Mouse (Mus musculus): ENCODE measurements around the gene Syne1. TPM values are rescaled to one million over a fixed set of nuclear protein-coding genes. Genes with fewer than 3 reads are reported as not detected.
A peak's percentile ranks its signal among the peaks of the same experiment; 100 is the strongest.

Syne1 gene
- total RNA-seq, 1 experiment from 2014 or later: 63.5 TPM

DNA sequence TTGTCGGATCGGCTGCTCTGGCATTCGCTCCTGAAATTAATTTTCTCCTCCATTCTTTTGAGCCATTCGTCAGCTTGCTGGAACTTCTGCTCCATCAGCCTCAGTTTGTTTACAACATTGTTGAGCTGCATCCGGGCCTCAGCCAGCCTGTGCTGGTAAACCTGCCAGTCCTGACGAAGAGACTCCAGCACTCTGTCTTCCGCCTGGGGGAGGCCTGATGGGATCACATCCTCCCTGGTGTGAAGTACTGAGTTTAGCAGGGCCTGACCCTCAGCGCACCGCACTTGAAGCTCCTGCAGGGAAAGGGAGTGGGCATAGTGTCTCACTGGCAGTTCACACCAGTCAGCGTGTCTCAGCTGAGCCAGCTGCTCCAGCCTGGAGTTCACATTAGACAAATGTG is 300.6 kb downstream of the Syne1 start:
- ATAC-seq (replicated peaks; ENCODE audit: insufficient number of reproducible peaks, low FRiP score, low TSS enrichment, poor library complexity, severe bottlenecking): no peak

DNA sequence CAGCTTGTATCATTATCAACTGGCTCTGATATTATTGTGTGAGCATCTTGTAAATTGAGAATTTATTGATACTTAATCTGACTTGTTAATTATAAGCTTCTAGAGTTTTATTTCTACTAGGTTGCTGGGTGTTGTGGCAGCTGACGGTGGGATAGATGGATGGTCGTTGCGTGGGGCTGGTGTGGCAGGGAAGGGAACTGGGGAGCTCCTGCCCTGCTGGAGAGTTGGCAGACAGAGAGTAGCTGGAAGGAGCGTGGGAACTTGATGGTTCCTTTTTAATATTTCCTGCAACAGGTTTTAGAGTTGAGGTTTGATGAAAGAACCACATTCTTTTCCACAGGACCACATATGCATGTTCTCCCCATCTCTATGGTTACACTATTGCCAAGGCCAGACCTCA is 311.6 kb downstream of the Syne1 start:
- no peak for ATAC-seq (replicated peaks; ENCODE audit: insufficient number of reproducible peaks, low FRiP score, low TSS enrichment, poor library complexity, severe bottlenecking)

GRCm38 (mm10) chr10:5236926-5237325 is 314.4 kb downstream of the Syne1 start:
- ATAC-seq (replicated peaks; ENCODE audit: insufficient number of reproducible peaks, low FRiP score, low TSS enrichment, poor library complexity, severe bottlenecking): no peak

GRCm38 (mm10) chr10:5236171-5236570 is 315.1 kb downstream of the Syne1 start:
- no peak for ATAC-seq (replicated peaks; ENCODE audit: insufficient number of reproducible peaks, low FRiP score, low TSS enrichment, poor library complexity, severe bottlenecking)

GRCm38 (mm10) chr10:5234721-5235501 is 316.4 kb downstream of the Syne1 start:
- ATAC-seq (replicated peaks; ENCODE audit: insufficient number of reproducible peaks, low FRiP score, low TSS enrichment, poor library complexity, severe bottlenecking): no peak

- no peak for ATAC-seq (replicated peaks; ENCODE audit: insufficient number of reproducible peaks, low FRiP score, low TSS enrichment, poor library complexity, severe bottlenecking)
Observed at GRCm38 (mm10) chr10:5229129-5229528, 322.2 kb downstream of the Syne1 start.

DNA sequence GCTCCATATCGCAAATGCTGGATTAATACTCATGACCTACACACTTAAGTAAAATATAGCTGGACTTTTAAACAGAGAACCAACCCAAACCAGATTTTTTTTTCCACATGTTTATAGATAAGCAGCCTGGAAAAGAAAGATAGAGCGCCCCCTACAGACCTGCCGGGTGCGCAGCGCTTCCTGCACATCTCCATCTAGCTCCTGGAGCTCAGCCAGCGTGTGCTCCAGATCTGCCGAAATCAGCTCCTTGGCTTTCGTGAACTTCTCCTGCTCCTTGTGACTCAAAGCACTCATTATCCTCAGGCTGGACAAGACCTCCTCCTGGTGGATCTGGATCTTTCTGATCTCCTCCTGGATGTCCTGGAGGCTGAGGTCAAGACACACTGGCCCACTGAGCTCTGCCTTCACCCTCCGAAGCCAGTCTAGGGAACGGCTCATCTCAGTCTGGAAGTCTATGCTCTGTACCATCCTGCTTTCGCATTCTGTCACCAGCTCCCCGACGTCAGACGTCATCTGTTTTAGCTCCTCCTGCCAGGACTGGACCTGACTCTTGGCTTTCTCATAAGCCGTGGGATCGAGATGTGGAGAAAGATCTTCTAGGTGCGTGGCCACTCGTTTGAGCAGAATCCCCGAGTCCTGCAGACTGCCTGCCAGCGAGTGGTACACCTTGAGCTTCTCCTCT is 323.7 kb downstream of the Syne1 start:
- ATAC-seq (replicated peaks; ENCODE audit: insufficient number of reproducible peaks, low FRiP score, low TSS enrichment, poor library complexity, severe bottlenecking): no peak

DNA sequence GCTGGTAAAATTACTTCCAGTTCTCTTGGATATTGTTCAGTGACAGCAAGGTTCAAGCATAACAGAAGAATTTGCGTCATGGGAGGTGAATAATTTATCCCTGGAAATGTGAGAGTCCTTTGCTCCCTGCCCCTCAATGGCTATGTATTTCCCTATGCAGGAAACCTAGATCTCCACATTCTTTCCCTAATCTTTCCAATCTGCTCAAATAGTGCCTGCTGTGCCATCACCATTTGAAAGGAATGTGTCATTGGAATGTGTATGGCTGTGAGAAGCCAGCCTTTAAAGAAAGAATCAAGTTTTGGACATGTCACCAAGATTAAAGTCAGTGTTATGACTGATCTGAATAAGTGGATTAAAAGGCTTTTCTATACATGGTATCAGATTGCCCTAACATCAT is 335.3 kb downstream of the Syne1 start:
- ATAC-seq (replicated peaks; ENCODE audit: insufficient number of reproducible peaks, low FRiP score, low TSS enrichment, poor library complexity, severe bottlenecking): no peak

DNA sequence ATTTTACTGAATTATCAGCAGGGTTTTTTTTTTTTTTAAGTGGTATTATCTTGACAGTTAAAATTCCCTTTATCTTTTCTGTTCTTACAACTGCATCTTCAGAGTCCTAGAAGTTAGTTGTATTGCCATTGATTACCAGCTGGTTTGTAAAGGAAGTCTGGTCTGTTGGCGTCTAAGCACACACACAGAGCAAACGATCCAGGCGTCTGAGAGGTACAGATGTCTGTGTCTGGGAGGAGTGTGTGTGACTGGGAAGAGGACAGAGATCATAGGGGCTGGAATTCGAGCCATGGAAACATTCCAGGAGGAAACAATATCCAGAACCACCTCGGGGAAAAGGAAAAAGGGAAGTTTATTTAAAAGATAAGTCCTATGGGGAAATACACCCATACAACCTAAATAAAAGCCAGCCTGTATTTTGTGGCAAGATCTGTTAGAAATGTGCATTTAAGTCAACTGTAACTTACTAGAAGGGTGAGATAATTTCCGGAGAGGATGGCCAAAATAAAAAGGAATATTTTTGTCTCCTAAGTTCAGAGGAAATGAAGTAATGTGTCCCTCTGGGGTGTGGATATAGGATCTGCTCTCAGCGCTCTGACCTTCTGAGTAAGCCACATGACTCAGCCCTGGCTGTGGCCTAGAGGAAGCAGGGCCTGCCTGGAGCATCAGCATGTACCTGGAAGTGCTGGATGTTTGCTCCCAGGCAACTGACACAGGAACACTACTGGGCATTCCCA is 343.2 kb downstream of the Syne1 start:
- no peak for ATAC-seq (replicated peaks; ENCODE audit: insufficient number of reproducible peaks, low FRiP score, low TSS enrichment, poor library complexity, severe bottlenecking)

- no peak for ATAC-seq (replicated peaks; ENCODE audit: insufficient number of reproducible peaks, low FRiP score, low TSS enrichment, poor library complexity, severe bottlenecking)
Observed at GRCm38 (mm10) chr10:5205977-5206376, 345.3 kb downstream of the Syne1 start.

GRCm38 (mm10) chr10:5205570-5205969 is 345.7 kb downstream of the Syne1 start:
- no peak for ATAC-seq (replicated peaks; ENCODE audit: insufficient number of reproducible peaks, low FRiP score, low TSS enrichment, poor library complexity, severe bottlenecking)

GRCm38 (mm10) chr10:5203837-5204236 is 347.4 kb downstream of the Syne1 start:
- no peak for ATAC-seq (replicated peaks; ENCODE audit: insufficient number of reproducible peaks, low FRiP score, low TSS enrichment, poor library complexity, severe bottlenecking)

- ATAC-seq (replicated peaks; ENCODE audit: insufficient number of reproducible peaks, low FRiP score, low TSS enrichment, poor library complexity, severe bottlenecking): no peak
Observed at GRCm38 (mm10) chr10:5197356-5197755, 353.9 kb downstream of the Syne1 start.

- no peak for ATAC-seq (replicated peaks; ENCODE audit: insufficient number of reproducible peaks, low FRiP score, low TSS enrichment, poor library complexity, severe bottlenecking)
Observed at GRCm38 (mm10) chr10:5196267-5196666, 355.0 kb downstream of the Syne1 start.

DNA sequence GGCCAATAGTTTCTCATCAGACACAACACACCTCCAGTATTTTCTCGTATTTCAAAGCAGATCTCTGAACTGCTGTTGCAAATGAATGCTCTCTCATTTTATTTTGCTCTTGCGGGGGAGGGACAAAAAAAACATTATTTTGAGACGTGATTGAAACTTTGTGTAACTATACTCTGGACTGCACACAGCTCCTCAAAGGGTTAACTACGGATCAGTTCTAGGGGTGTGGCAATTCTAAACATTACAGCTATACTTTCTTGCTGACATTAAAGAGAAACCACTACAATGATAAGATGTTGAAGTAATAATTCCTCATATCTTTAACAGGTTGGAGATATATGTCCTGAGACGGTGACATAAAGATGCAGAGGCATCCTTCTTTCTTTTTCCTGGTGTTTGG is 356.0 kb downstream of the Syne1 start:
- ATAC-seq (replicated peaks; ENCODE audit: insufficient number of reproducible peaks, low FRiP score, low TSS enrichment, poor library complexity, severe bottlenecking): no peak

DNA sequence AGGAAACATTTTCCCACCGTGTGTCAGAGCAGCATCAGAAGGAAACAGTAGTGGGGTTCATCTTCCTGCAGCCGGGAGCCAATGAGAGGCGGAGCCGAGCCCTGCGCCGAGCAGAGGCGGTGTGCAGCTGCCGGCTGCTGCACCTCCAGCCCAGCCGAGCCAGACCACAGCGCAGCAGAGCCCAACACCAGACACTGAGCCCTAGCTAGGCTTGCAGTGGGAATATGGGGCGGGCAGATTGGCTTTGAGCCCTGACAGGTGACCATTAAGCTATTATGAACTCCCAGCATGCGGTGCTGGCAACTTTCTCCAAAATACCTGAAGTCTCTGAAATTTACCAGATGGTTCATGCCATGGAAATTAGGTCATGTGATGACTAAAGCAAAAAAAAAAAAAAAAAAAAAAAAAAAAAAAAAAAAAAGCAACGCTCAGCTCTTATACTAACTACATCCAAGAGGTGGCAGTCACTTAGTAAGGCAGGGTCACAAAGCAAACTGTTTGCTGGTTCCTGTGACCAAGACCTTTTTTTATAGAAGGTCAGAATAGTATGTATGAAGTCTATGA is 356.5 kb downstream of the Syne1 start:
- ATAC-seq (replicated peaks; ENCODE audit: insufficient number of reproducible peaks, low FRiP score, low TSS enrichment, poor library complexity, severe bottlenecking): peak; percentile 79

DNA sequence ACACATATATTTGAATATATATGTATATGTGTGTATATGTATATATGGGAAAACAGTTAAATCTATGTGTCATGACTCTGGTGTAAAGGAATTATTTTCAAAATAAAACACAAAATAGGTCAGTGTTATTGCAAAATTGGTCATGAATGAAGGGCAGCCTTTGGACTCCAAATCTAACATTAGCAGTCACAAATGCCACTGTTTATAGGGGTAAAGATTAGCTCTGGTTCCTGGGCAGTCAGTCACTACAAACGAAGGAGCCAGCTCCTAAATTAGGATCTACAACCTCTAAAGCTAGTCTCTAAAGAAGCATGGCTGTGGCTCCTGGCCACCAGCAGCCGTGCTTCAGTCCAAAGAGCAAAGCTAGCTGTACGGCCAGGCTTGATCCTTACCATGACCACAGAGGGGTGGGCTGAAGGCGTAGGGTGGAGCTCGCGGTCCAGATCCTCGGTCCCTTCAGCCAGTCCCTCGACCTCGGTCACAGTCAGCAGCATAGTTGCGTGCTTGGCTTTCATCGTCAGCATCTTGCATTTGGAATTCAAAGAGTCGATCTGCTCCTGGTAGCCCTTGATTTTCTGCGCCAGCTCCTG is 357.1 kb downstream of the Syne1 start:
- peak; percentile 69 for ATAC-seq (replicated peaks; ENCODE audit: insufficient number of reproducible peaks, low FRiP score, low TSS enrichment, poor library complexity, severe bottlenecking)

DNA sequence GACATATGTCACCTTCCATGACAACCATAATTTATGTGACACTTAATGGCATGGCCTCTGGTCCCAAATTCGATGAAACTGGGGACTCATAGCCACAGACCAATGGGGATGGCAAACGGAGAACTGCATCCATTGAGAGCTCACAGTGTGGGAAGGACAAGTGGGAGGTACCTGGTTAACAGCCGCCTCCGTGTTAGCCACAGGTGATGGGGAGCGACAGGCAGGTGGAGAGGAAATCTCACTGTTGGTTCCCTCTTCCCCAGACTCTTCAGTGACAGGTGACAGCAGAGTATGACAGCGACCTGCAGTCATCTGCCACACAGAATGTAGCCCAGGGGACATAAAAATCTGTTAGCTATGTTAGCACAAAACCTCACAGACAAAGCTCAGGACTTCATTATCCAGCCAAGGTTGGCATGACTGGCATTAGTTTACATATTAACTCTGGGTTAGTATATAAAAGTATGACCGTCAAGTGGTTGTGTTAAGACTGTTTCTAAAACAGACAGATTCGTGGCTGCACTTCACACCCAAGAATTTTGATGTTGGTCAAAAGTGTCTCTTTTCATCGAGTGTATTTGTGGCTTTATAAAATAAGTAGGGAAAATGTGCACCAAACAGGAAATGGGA is 358.3 kb downstream of the Syne1 start:
- no peak for ATAC-seq (replicated peaks; ENCODE audit: insufficient number of reproducible peaks, low FRiP score, low TSS enrichment, poor library complexity, severe bottlenecking)

- ATAC-seq (replicated peaks; ENCODE audit: insufficient number of reproducible peaks, low FRiP score, low TSS enrichment, poor library complexity, severe bottlenecking): no peak
Observed at GRCm38 (mm10) chr10:5190756-5191155, 360.5 kb downstream of the Syne1 start.

Data from monocyte, adult 5-6 weeks (primary cell).